Mouse (Mus musculus) heart, adult 2 months (tissue): ENCODE results near the gene Pim3. TPM values are rescaled to one million over a fixed set of nuclear protein-coding genes. Genes with fewer than 3 reads are reported as not detected.
A peak's percentile ranks its signal among the peaks of the same experiment; 100 is the strongest.

Source experiments
- DNase-seq, 2 experiments: peaks; one replicate each; pipeline ENCODE4 v3.0.0; 2021
- H3K27ac ChIP-seq: fragments of 200-600 bp; 2 replicates; pipeline ENCODE4 v1.8.1; 2022
- H3K27me3 ChIP-seq: fragments of 200-500 bp; 2 replicates; pipeline ENCODE4 v1.6.1; 2012; ENCODE audit warnings: mild to moderate bottlenecking, low read length, inconsistent platforms, mixed read lengths; ENCODE audit not compliant: control insufficient read depth, insufficient read depth
- H3K36me3 ChIP-seq: fragments of 200-500 bp; 2 replicates; pipeline ENCODE4 v1.6.1; 2012; ENCODE audit warnings: low read length, inconsistent platforms; ENCODE audit not compliant: control insufficient read depth, insufficient read depth
- H3K4me1 ChIP-seq: fragments of 200-500 bp; 2 replicates; pipeline ENCODE4 v1.6.1; 2011; ENCODE audit warnings: low read length; ENCODE audit not compliant: control insufficient read depth, insufficient read depth
- H3K4me3 ChIP-seq: fragments of 200-600 bp; 2 replicates; pipeline ENCODE4 v1.8.1; 2022
- H3K79me2 ChIP-seq: fragments of 200-500 bp; replicated peaks from 2 replicates; pipeline ENCODE4 v1.6.1; 2012; ENCODE audit warnings: mild to moderate bottlenecking, inconsistent platforms, low read length, moderate library complexity, mixed read lengths; ENCODE audit not compliant: control insufficient read depth, insufficient read depth
- H3K9ac ChIP-seq: fragments of 200-500 bp; 2 replicates; pipeline ENCODE4 v1.6.1; 2012; ENCODE audit warnings: low read depth, mild to moderate bottlenecking, control low read depth, inconsistent platforms, low read length, mixed read lengths
- CTCF ChIP-seq: fragments of 200-600 bp; IDR thresholded peaks from 2 replicates; pipeline ENCODE4 v1.8.1; 2022; ENCODE audit warnings: antibody characterized with exemption, mild to moderate bottlenecking, moderate library complexity
- EP300 ChIP-seq: fragments of 200-500 bp; IDR thresholded peaks from 2 replicates; pipeline ENCODE4 v1.6.1; 2011; ENCODE audit warnings: low read depth, low read length, control low read depth; ENCODE audit not compliant: insufficient read depth
- POLR2A ChIP-seq: fragments of 200-500 bp; IDR thresholded peaks from 2 replicates; pipeline ENCODE4 v1.6.1; 2011; ENCODE audit warnings: mild to moderate bottlenecking, low read depth, low read length, control low read depth; ENCODE audit not compliant: insufficient read depth
- WGBS: fragments of 180-500 bp; shearing (Covaris S2); methylation state at CpG from one replicate; pipeline ENCODE4 v1.1.7; 2018; 5-methylcytosine and 5-hydroxymethylcytosine counted together
- intact Hi-C: fragments of 180-260 bp; cut with DNase I; formaldehyde crosslinking; loops from one replicate; pipeline ENCODE4 v1.15.1; 2025
- polyA plus RNA-seq: library from polyadenylated mRNA; depleted of rRNA; stranded (reverse); fragments of >200 nt; gene quantifications from 2 replicates; pipeline ENCODE4 v1.2.3, GENCODE M21; 2012
- total RNA-seq, 2 experiments: library from RNA; stranded (reverse); gene quantifications; 2 replicates each; pipeline ENCODE4 v1.2.3; 2021

Gene Pim3
- total and polyA plus RNA-seq, 3 experiments = 58.8 to 133 (median 95.3) TPM

DNA sequence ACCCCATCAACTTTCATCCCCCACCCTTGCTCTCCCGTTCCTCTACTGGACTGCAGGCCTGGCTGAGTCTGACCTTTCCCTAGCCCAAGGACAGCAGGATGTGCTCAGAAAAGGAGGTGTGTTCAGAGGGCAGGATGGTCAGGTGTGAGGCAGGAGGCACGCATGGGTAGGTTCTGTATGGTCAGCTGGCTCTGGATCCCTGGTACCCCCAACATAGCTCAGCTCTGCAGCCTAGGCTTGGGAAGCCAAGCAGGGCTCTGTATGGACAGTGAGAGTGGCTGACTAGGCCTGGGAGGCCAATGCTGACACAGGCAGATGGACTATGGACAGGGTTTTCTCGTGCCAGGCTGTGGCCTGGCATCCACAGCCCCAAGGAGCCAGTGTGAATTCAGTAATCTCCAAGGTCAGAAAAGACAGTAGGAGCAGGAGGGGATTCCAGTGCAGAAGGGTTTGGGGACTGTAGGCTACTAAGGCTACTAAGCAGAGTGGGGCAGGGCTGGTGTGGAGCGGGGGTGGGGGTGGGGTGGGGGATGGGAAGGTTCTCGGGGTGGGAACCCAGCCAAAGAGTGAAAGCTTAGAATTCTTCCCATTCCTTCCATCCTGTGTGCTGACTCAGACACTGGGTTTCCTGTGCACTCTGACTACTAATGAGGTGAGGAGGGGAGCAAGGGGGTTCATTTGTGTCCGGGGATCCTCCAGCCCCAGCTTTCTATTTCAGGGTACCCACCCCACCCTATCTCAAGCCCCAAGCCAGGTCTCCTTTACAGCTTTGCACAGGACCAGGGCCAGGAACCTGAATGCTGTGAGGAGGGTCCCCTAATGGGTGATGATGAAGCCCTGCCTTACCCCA lies 7.6 kb upstream of the Pim3 start:
- no peak overlapping the region for H3K9ac ChIP-seq
- no peaks in the 10 kb centered on the region for H3K27me3 ChIP-seq
- peaks cover 43% of the 10 kb centered on the region for H3K4me1 ChIP-seq
- H3K36me3 ChIP-seq = peaks cover 3% of the 10 kb centered on the region; the same call in 1 of the 2 replicates
- TF ChIP-seq CTCF (no peak), EP300 (no peak), POLR2A (no peak)
- peak overlapping the region; percentile 51 for H3K27ac ChIP-seq
- no peak overlapping the region for H3K4me3 ChIP-seq
- intact Hi-C loops = no loop called here
- 41% methylated on average over 6 of the region's 6 CpGs for whole genome bisulfite sequencing
- DNase-seq = peak in 1 of 2 experiments; percentile 40
- no peaks in the 10 kb centered on the region for H3K79me2 ChIP-seq

DNA sequence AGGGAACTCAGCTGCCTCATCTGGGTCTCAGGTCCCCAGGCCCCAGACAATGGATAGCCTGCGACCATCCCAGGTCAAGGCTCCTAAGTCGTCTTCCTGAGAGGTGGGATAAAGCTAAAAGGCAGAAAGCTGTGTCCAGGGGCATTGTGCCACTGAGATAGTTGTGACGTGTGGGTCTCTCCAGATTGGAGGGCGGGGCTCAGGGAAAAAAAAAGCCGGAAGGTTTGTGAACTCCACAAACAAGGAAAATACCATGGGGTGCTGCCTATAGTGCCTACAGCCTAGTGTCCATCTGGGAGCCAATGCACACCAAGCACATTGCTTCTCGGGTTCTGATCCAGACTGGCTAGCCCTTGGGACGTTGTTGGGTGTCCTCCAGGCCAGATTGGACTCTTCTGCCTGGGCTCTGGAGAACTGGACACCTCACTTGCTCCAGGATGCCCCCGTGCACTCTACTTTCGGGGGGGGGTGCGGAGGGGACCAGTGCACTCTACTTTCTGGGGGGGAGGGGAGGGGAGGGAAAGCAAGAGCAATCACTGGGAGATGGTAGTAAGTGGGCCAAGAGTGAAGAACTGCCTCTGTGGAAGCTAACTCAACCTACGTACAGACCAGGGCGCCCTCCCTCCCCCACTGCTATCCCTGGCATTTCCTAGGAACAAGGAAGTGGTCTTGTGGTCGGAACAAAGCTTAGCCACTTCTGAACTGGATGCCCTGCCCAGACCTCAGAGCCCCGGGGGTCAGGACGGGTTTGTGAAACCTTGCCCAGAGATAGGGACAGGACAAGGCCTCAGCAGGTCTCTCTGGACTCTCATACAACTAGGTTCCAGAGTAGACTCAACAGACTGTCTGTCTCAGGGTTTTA lies 6.8 kb upstream of the Pim3 start:
- H3K4me1 ChIP-seq = peaks cover 36% of the 10 kb centered on the region
- H3K9ac ChIP-seq = peak overlapping the region; percentile 31
- WGBS = 51% methylated on average over 15 of the region's 15 CpGs

DNA sequence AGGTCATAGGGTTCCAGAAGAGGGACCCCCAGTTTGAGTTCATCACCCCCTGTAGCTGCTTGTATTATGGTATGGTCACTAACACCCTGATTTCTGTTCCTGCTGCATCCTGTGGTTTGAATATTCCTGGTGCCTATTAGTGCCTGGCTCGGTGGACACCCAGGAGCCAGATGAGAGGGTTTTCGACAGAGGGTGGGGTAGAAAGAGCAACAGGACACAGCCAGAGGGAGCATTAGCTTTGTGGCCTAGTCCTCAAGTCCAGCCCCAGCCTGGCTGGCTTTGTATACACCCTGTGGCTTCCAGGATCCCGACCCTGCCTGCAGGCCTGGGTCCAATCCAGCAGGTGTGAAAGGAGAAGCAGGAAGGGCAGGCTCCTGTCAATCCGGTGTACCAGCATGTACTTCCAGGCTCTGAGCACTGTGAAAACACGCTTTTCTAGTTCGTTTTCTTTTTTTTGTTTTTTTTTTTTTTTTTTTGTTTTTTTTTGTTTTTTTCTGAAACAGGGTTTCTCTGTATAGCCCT lies 6.0 kb upstream of the Pim3 start:
- Histone ChIP-seq H3K36me3 (no peaks in the 10 kb centered on the region), H3K4me3 (no peak overlapping the region), H3K9ac (peak overlapping the region; percentile 20; the same call in 1 of the 2 replicates), H3K4me1 (peaks cover 31% of the 10 kb centered on the region), H3K27ac (peak overlapping the region; percentile 62), H3K27me3 (no peaks in the 10 kb centered on the region), H3K79me2 (no peaks in the 10 kb centered on the region)
- no peak for DNase-seq
- intact Hi-C loops = no loop called here
- 54% methylated on average over 6 of the region's 6 CpGs for WGBS
- no peak for TF ChIP-seq EP300
- TF ChIP-seq CTCF = 0 out of 2 replicates have a peak, but pooled peaks have one; percentile 5

More for the DNA sequence above, 6.8 kb upstream of the Pim3 start:
- Histone ChIP-seq H3K27ac (peak overlapping the region; percentile 62), H3K4me3 (no peak overlapping the region), H3K27me3 (no peaks in the 10 kb centered on the region), H3K36me3 (no peaks in the 10 kb centered on the region), H3K79me2 (no peaks in the 10 kb centered on the region)
- intact Hi-C loops = no loop called here
- TF ChIP-seq CTCF (no peak), POLR2A (no peak), EP300 (no peak)
- peak in 1 of 2 experiments; percentile 42 for DNase-seq

DNA sequence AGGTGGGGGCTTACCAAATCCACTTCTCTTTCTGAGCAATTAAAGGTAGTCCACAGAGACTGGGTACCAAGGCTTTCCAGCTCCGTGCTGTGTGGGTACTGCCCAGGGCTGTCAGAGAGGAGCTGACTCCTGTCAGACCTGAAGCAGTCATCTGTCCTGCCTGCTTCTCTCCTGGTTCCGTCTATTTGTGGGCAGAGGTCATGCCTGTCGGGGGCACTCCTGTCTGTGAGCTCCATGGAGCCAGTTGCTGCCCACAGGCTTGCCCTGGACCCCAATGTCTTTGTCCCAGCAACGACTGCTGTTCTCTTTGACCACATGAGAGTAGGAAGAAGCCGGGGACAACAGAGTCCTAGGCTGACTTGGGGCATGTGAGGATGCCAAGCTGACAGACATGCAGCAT lies 5.4 kb upstream of the Pim3 start:
- 95% methylated on average over 5 of the region's 5 CpGs for WGBS
- intact Hi-C loops = no loop called here
- Histone ChIP-seq H3K4me1 (peaks cover 30% of the 10 kb centered on the region), H3K27me3 (no peaks in the 10 kb centered on the region), H3K9ac (no peak overlapping the region), H3K27ac (peak overlapping the region; percentile 26), H3K4me3 (no peak overlapping the region), H3K79me2 (no peaks in the 10 kb centered on the region), H3K36me3 (no peaks in the 10 kb centered on the region)
- no peak for TF ChIP-seq CTCF
- no peak for TF ChIP-seq POLR2A
- TF ChIP-seq EP300 = no peak
- peak in 1 of 2 experiments; percentile 18 for DNase-seq

DNA sequence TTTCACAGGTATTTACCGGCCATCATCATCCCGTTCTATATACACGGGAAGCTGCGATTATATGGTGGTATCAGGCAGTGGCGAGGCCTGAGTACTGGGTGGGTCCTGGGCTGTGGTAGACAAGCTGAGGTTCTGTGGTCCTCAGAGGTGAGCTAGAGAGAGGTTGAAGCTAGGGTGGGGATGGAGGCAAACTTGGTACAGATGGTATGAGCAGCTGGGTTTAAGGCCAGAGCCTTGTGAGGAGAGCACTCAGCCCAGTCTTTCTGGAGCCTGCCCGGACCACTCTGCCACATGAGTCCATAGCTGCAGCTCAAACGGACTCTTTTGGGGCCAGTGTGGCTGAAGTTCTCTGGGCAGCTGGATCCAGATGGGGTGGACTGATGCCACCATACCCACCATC lies 4.6 kb upstream of the Pim3 start:
- no peaks in the 10 kb centered on the region for H3K36me3 ChIP-seq
- peak in 1 of 2 experiments; percentile 18 for DNase-seq
- H3K4me3 ChIP-seq = no peak overlapping the region
- TF ChIP-seq POLR2A (no peak), EP300 (no peak), CTCF (no peak)
- peaks cover 28% of the 10 kb centered on the region for H3K4me1 ChIP-seq
- 96% methylated on average over 7 of the region's 7 CpGs for WGBS
- intact Hi-C loops = no loop called here
- no peaks in the 10 kb centered on the region for H3K79me2 ChIP-seq
- no peaks in the 10 kb centered on the region for H3K27me3 ChIP-seq
- no peak overlapping the region for H3K9ac ChIP-seq
- H3K27ac ChIP-seq = peak overlapping the region; percentile 65

DNA sequence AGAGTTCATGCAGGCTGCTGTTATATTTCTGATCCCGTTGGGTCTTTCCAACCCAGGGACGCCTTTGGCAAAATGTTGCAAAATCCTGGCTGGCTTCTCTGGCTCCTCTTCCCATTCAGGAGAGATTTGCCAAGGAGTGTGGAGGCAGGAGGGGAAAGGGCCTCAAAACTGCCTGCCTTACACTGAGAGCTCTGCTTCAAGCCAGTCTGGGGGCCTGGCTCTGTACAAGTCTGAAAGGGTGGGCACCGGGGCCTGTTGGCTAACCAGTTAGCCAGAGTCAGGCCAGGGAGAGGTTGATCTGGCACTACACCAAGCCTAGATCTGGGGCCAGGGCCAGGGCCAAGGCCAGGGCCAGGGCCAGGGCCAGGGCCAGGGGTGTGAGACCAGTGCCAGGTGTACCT lies 3.8 kb upstream of the Pim3 start:
- 43% methylated on average over 3 of the region's 3 CpGs for WGBS
- no peaks in the 10 kb centered on the region for H3K36me3 ChIP-seq
- H3K9ac ChIP-seq = no peak overlapping the region
- H3K27ac ChIP-seq = peak overlapping the region; percentile 65
- peak; percentile 76 to 85 for DNase-seq
- no peaks in the 10 kb centered on the region for H3K27me3 ChIP-seq
- H3K4me1 ChIP-seq = peaks cover 28% of the 10 kb centered on the region
- H3K4me3 ChIP-seq = no peak overlapping the region
- intact Hi-C loops = no loop called here
- TF ChIP-seq CTCF = no peak
- 0 out of 2 replicates have a peak, but pooled peaks have one; percentile 20 for TF ChIP-seq EP300
- no peaks in the 10 kb centered on the region for H3K79me2 ChIP-seq
